Mouse (Mus musculus): ENCODE measurements at regions not wholly inside any gene's neighbourhood (a gene's known extent, or its start where the extent isn't known, plus 50 kb on each side); places are given as distances from the start of the nearest gene placed in this dataset.
A peak's percentile ranks its signal among the peaks of the same experiment; 100 is the strongest.

GRCm38 (mm10) chr2:28141975-28142374, 50.8 kb upstream of the Olfm1 start:
- H3K36me3 ChIP-seq (ENCODE audit: control insufficient read depth, insufficient read depth, low read length), result no peaks in the 10 kb centered on the region
- H3K27ac ChIP-seq (replicated peaks; ENCODE audit: low read depth, low read length), result peak overlapping the region; percentile 49; the same call in 1 of the 2 replicates

GRCm38 (mm10) chr2:28141556-28141955, 51.2 kb upstream of the Olfm1 start:
- Histone ChIP-seq H3K36me3 (ENCODE audit: control insufficient read depth, insufficient read depth, low read length) (no peaks in the 10 kb centered on the region), H3K9me3 (ENCODE audit: control insufficient read depth, low read length) (no peaks in the 10 kb centered on the region), H3K27ac (replicated peaks; ENCODE audit: low read depth, low read length) (peak overlapping the region; percentile 49; the same call in 1 of the 2 replicates), H3K4me1 (ENCODE audit: control insufficient read depth, insufficient read depth, low read length) (peaks cover 13% of the 10 kb centered on the region; the same call in 1 of the 2 replicates), H3K4me2 (ENCODE audit: low read length) (no peak overlapping the region), H3K4me3 (replicated peaks; ENCODE audit: low read depth, low read length) (no peak overlapping the region), H3K27me3 (ENCODE audit: control insufficient read depth, insufficient read depth, low read length) (no peaks in the 10 kb centered on the region), H3K9ac (replicated peaks; ENCODE audit: low read length) (no peak overlapping the region)
- ATAC-seq (ENCODE audit: low FRiP score, low TSS enrichment) (no peak), DNase-seq (peak; percentile 50)
- 25% methylated on average over 4 of the region's 4 CpGs for WGBS

More at GRCm38 (mm10) chr2:28141975-28142374, 50.8 kb upstream of the Olfm1 start:
- WGBS, result 17% methylated on average over 4 of the region's 4 CpGs
- Histone ChIP-seq H3K9me3 (ENCODE audit: control insufficient read depth, low read length) (no peaks in the 10 kb centered on the region), H3K4me2 (ENCODE audit: low read length) (no peak overlapping the region), H3K4me1 (ENCODE audit: control insufficient read depth, insufficient read depth, low read length) (peaks cover 13% of the 10 kb centered on the region; the same call in 1 of the 2 replicates), H3K27me3 (ENCODE audit: control insufficient read depth, insufficient read depth, low read length) (no peaks in the 10 kb centered on the region), H3K4me3 (replicated peaks; ENCODE audit: low read depth, low read length) (no peak overlapping the region), H3K9ac (replicated peaks; ENCODE audit: low read length) (no peak overlapping the region)
- DNase-seq (no peak), ATAC-seq (ENCODE audit: low FRiP score, low TSS enrichment) (no peak; the same call in 1 of the 2 replicates)

- H3K27me3 ChIP-seq (ENCODE audit: control insufficient read depth, insufficient read depth, low read length), result no peaks in the 10 kb centered on the region
- ATAC-seq (ENCODE audit: low FRiP score, low TSS enrichment), result no peak
- H3K27ac ChIP-seq (replicated peaks; ENCODE audit: low read depth, low read length), result no peak overlapping the region
- 65% methylated on average over 6 of the region's 6 CpGs for WGBS
- no peak overlapping the region for H3K4me3 ChIP-seq (replicated peaks; ENCODE audit: low read depth, low read length)
- peaks cover 10% of the 10 kb centered on the region; the same call in 1 of the 2 replicates for H3K4me1 ChIP-seq (ENCODE audit: control insufficient read depth, insufficient read depth, low read length)
- DNase-seq, result no peak
- H3K9ac ChIP-seq (replicated peaks; ENCODE audit: low read length), result no peak overlapping the region
- H3K9me3 ChIP-seq (ENCODE audit: control insufficient read depth, low read length), result no peaks in the 10 kb centered on the region
- no peak overlapping the region for H3K4me2 ChIP-seq (ENCODE audit: low read length)
- H3K36me3 ChIP-seq (ENCODE audit: control insufficient read depth, insufficient read depth, low read length), result no peaks in the 10 kb centered on the region
Measured at GRCm38 (mm10) chr2:28138583-28138982, 53.9 kb upstream of the Fcnb start.

- Histone ChIP-seq H3K27me3 (ENCODE audit: control insufficient read depth, insufficient read depth, low read length) (no peaks in the 10 kb centered on the region), H3K9ac (replicated peaks; ENCODE audit: low read length) (no peak overlapping the region), H3K36me3 (ENCODE audit: control insufficient read depth, insufficient read depth, low read length) (no peaks in the 10 kb centered on the region), H3K4me1 (ENCODE audit: control insufficient read depth, insufficient read depth, low read length) (no peaks in the 10 kb centered on the region), H3K9me3 (ENCODE audit: control insufficient read depth, low read length) (no peaks in the 10 kb centered on the region), H3K4me3 (replicated peaks; ENCODE audit: low read depth, low read length) (no peak overlapping the region), H3K4me2 (ENCODE audit: low read length) (no peak overlapping the region), H3K27ac (replicated peaks; ENCODE audit: low read depth, low read length) (no peak overlapping the region)
- no peak for ATAC-seq (ENCODE audit: low FRiP score, low TSS enrichment)
- DNase-seq, result no peak
- WGBS, result 97% methylated on average over 1 of the region's 1 CpGs
Measured at GRCm38 (mm10) chr2:28134605-28135004, 49.9 kb upstream of the Fcnb start.
